Mouse (Mus musculus): ENCODE measurements around the gene Relb.

- TF ChIP-seq TCF12 (IDR thresholded peaks at IDR 0.05; ENCODE audit: insufficient read depth, poor library complexity, severe bottlenecking) (no peak), USF1 (IDR thresholded peaks at IDR 0.05; ENCODE audit: low read depth) (no peak)
Measured at GRCm38 (mm10) chr7:19561431-19561764, 67.8 kb downstream of the Relb start.

All from myocyte (in vitro differentiated cells).